Comparison of ENCODE assay signal across 19 mouse cellular contexts in genomic region chr10:13233941-13234340, GRCm38 (mm10). TPM values are rescaled to one million over a fixed set of nuclear protein-coding genes. Genes with fewer than 3 reads are reported as not detected.
"Had no signal": no experiment of that assay in that cellular context is flagged by ENCODE, and none has a peak within 500 bp of the region (broad histone marks: within the 10 kb centered on the region; RNA-seq: fewer than 3 reads in every experiment).

No protein-coding gene starts in this region.

- H3K4me3 ChIP-seq: left cerebral cortex, adult 2 months; liver, embryonic 13.5 days; megakaryocyte, embryonic 14.5 days; midbrain, embryonic 12.5 days had no signal

- H3K36me3 ChIP-seq: liver, embryonic 13.5 days had no signal

- H3K27me3 ChIP-seq: liver, embryonic 13.5 days; megakaryocyte, embryonic 14.5 days; midbrain, embryonic 12.5 days had no signal

- H3K27ac ChIP-seq: left cerebral cortex, adult 2 months; liver, embryonic 13.5 days; macrophage; midbrain, embryonic 12.5 days had no signal

- DNase-seq: kidney, adult 8-10 months; kidney, postnatal 25 days; liver; liver, embryonic 13.5 days; liver, postnatal 0 days; lung, postnatal 14 days; thymus, adult 2 months; thymus, postnatal 25 days had no signal

- H3K4me2 ChIP-seq: liver, embryonic 13.5 days; midbrain, embryonic 12.5 days had no signal

- H3K9ac ChIP-seq: liver, embryonic 13.5 days; liver, postnatal 0 days; midbrain, embryonic 12.5 days had no signal

- H3K9me3 ChIP-seq: liver, embryonic 13.5 days; megakaryocyte, embryonic 14.5 days; midbrain, embryonic 12.5 days had no signal

- ATAC-seq: liver, postnatal 0 days had no signal

RNA-seq across cellular contexts. Expression of gene Zc2hc1b, which starts 56.1 kb away (rescaled TPM):
- polyA plus RNA-seq: intestine, embryonic 16.5 days; kidney, embryonic 16.5 days; limb, embryonic 11.5 days; liver, embryonic 13.5 days; liver, postnatal 0 days; macrophage; midbrain, embryonic 12.5 days; midbrain, postnatal 0 days; neural tube, embryonic 14.5 days; spleen, adult 2 months; thymus, adult 2 months; urinary bladder, adult 2 months had no signal
